Mouse (Mus musculus) kidney, adult 9 months (tissue): ENCODE data around the gene Inhbb.

Source experiments
- DNase-seq: peaks from one replicate; pipeline ENCODE4 v3.0.0; 2022

Inhbb gene

DNA sequence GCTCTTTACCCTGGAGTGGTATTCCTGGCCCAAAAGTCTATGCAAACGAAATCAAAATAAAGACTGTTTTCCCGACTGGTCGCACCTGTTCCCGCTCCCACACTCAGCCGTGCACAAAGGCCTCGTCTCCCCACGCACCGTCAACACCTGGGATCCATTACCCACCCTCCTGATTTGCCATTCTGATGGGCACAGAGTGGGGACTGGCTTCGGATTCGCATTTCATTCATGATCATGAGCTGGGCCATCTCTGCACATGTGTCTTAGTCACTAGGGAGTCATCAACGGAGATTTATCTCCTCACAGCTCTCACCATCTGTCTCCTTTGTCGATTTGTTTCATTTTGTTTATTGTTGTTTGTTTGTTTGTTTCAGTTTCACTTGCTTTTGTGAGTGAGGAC is 54.5 kb downstream of the Inhbb start:
- DNase-seq, result no peak

DNA sequence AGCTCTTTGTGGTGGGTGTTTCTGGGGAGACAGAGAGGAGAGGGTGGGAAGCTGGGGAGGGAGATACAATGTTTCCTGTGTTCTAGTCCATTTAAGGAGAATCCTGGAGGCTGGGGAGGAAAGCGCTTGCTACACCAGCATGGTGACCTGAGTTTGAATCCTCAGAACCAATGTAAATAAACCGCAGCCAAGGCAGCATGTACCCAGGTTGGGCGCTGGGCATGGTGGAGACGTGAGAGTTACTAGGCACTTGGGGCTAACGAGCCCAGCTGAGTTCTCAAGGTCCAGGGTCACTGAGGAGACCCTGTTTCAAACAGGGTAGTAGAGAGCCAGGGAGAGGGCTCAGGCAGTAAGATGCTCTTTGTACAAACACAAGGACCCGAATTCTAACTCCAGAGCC is 55.7 kb downstream of the Inhbb start:
- no peak for DNase-seq
